Mouse (Mus musculus) left cerebral cortex, adult 6 months (tissue): ENCODE data around the gene Sirt1. TPM values are rescaled to one million over a fixed set of nuclear protein-coding genes. Genes with fewer than 3 reads are reported as not detected.

ENCODE experiments used
- long read RNA-seq, 2 experiments: library from polyadenylated mRNA; unstranded; transcript quantifications; one replicate each; pipeline ENCODE4 v2.0.0; 2019 to 2020
- polyA plus RNA-seq: library from polyadenylated mRNA; unstranded; fragments of <200 nt; fragmentation: Nextera tagmentation; gene quantifications from 2 replicates; pipeline ENCODE4 v1.2.3, GENCODE M21; 2021

Sirt1 gene
- 1.0 and 2.1 TPM in 2 replicates for polyA plus RNA-seq
- long read RNA-seq, experiment 1, partial matches to known transcripts: 4 of 5 reads
- long read RNA-seq, experiment 1, other reads (novel, unspliced or antisense): 1 of 5 reads
- long read RNA-seq, experiment 2, partial matches to known transcripts: 3 of 4 reads
- long read RNA-seq, experiment 2, other reads (novel, unspliced or antisense): 1 of 4 reads

DNA sequence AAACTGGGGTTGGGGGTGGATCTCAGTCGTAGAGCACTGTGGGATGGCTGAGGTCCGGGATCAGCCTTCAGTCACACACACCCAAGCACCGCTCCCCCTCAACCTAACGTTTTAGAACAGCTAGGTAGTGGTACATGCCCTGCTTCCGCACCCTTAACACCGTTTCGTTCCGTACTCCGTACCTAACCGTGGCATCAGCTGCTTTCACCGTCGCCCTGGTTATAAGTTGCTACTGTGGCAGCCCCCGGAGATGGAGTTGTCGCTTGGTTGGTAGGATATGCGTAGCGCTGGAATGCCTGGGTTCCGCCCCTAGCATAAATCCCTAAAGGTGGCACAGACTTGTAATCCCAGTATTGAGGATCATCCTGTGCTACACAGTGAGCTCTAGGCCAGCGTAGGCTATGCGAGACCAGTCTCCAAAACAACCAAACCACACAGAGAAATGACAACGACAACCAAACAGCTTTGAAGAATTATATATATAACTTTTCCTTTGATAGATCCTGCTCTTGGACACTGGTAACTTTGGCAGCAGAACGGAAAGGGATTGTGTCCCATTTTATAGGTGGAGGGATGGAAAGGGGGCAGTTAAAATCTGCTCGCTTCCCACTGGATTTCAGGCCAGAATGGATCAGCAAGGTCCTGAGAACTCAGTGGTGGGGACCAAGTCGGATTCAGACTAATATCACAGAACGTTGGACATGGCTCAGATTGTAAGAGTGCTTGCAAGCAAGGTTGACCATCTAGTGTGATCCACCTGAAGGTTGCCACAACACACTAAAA lies at the start of gene Sirt1:
Sirt1 (minus strand) TSS at position 207 of the 783 bp plus-strand sequence.

DNA sequence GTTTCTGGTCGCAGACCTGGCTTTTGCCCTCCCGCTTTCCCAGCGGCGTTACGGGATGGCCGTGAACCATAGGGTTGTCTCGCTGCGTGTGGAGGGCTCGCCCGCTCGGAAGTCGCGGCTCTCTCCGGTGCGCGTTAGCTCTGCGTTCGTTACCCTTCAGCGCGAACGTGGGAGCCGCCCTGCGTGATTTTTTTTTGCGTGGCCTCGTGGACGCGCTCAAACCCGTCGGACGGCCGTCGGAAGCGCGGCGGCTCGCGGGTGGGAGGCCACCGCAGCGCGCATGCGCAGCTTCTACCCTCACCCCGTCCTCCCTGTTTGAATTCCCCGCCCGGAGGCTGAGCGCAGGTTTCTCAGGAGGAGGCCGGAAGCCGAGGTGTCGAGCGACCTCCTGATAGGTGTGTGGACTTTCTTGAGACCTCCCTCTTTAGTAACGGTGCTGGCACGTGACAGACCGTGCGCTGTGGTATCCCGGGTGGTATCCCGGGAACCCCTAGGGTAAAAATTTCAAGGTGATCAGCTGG lies 48.3 kb upstream of the Sirt1 start, which contains the start of gene Ctnna3:
Ctnna3 (plus strand) TSS at position 314 of the 521 bp plus-strand sequence.

DNA sequence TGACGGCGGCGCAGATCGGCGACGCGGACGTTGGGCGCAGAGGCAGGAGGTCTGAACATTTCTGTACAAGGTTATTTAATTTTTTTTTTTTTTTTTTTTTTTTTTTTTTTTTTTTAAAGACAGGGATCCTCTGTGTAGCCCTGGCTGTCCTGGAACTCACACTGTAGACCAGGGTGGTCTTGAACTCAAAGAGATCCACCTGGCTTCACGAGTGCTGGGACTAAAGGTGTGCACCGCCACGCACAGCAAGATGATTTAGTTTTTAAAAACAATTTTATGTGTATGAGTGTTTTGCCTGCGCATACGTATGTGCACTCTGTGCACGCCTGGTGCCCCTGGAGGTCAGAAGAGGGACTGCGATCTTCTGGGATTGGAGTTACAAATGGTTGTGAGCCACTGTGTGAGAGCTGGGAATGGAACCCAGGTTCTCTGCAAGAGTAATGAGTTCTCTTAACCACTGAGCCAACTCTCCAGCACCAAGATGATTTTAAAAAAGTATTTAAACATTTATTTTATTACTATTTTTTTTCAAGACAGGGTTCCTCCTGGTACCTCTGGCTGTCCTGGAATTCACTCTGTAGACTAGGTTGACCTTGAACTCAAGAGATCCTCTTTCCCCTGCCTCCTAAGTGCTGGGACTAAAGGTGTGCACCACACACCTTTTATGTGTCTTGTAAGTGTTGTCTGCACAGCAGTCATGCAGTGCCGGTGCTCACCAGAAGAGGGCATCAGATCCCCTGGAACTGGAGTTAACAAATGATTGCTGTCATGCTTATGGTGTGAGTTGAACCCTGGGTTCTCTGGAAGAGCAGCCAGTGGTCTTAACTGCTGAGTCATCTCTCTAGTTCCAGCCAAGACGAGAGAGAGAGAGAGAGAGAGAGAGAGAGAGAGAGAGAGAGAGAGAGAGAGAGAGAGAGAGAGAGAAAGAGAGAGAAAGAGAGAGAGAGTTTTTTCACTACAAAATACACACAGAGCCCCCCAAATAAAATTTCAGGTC lies 40.5 kb upstream of the Sirt1 start, which contains the start of gene Gm7075:
Gm7075 (minus strand) TSS at position 51 of the 997 bp plus-strand sequence.

DNA sequence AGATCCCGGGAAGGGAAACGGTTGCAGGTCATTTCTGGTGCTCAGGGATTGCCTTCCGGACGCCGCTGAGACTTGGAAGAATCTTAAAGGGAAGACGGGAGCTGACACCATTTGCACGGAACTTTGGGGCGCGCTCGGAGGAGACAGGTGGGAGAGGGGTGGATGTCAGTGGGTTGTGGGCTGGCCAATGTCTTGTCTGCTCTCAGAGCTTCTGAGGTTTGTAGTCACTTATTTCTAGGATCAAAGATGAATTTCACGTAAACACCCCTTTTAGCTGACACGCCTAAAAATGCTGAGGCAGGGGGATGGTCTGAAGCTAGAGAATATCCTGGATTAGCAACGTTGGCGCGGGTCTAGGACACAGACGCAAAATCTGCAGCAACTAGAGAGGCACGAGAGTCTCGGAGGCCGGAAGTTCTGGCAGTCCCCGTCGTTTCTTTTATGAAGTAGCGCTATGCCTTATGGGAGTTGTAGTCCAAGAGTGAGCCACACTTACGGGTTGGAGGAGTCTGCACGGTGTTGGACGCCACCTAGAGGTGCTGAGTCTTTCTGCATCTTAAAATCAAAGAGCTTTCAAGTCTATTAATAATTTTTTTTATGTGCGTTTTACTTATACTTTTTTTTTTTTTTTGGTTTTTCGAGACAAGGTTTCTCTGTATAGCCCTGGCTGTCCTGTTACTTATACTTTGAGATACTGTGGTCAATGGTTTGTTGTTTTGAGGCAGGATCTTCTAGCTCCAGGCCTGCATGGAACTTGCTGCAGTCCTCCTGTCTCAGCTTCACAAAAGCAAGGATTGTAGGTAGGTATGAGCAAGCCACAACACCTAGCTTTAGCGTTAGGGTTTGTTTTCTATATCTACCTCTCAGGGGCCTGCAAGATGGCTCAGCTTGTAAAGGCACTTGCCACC lies 1.1 kb upstream of the Sirt1 start, which contains the start of gene Dnajc12:
Dnajc12 (plus strand) TSS at position 72 of the 908 bp plus-strand sequence.

Other genes starting within 250 kb of the Sirt1 start
- 0.60 and 0.73 TPM in 2 replicates for gene Mypn, start 177.8 kb downstream of the Sirt1 start, polyA plus RNA-seq
- gene Herc4, start 137.9 kb downstream of the Sirt1 start, polyA plus RNA-seq: 8.6 and 10.8 TPM in 2 replicates
- 18.6 and 19.1 TPM in 2 replicates for gene Dnajc12, start 739 bp upstream of the Sirt1 start, polyA plus RNA-seq
- gene Gm7075, start 40.1 kb upstream of the Sirt1 start, polyA plus RNA-seq: not detected in 2 replicates
- gene Ctnna3, start 48.4 kb upstream of the Sirt1 start, polyA plus RNA-seq: 0.80 and 1.0 TPM in 2 replicates